14 mouse cellular contexts compared by ENCODE assay signal in genomic region chr4:138258663-138259062, GRCm38 (mm10). TPM values are rescaled to one million over a fixed set of nuclear protein-coding genes. Genes with fewer than 3 reads are reported as not detected.
DNase-seq lines count a peak whose midpoint lies in the region.
"Had no signal": no experiment of that assay in that cellular context is flagged by ENCODE, and none has a peak within 500 bp of the region (broad histone marks: within the 10 kb centered on the region; RNA-seq: fewer than 3 reads in every experiment).

No protein-coding gene starts in this region.

- DNase-seq in adrenal gland, postnatal 36 days: peak; percentile 44 to 51
- no peak for DNase-seq in adrenal gland, postnatal 4 days (ENCODE audit: low spot score in 2 of 2)
- peak; percentile 8 for DNase-seq in NIH3T3 (ENCODE audit: low read depth)
- no peak for DNase-seq in left cerebral cortex, adult 18-20 months (ENCODE audit: low spot score in 2 of 2)
- no peak for DNase-seq in gastrocnemius, postnatal 25 days
- DNase-seq: adrenal gland, adult 8-10 months; adrenal gland, postnatal 14 days; B cell, adult 2 months; cerebellum, adult 11-12 months; cerebellum, adult 2 months; cerebellum, adult 9-10 months; cerebellum, postnatal 10 days; cerebellum, postnatal 25 days; forebrain, postnatal 0 days had no signal

RNA-seq across cellular contexts. Expression of gene Kif17, which starts 8.4 kb away (rescaled TPM):
- total RNA-seq in adrenal gland, postnatal 36 days (2021): 1 to 10 TPM; 1.6 to 3.5 TPM
- 1 to 10 TPM; 5.6 to 6.7 TPM for total RNA-seq in adrenal gland, postnatal 4 days (2021)
- 10 to 100 TPM; 28.8 to 33.0 TPM for total RNA-seq in left cerebral cortex, adult 18-20 months (2021)
- total RNA-seq in gastrocnemius, postnatal 25 days (2021): not detected

RNA-seq across cellular contexts. Expression of gene Sh2d5, which starts 8.5 kb away (rescaled TPM):
- 1 to 10 TPM in 1 of 2 experiments, under 1 TPM in 1; 0.92 to 2.9 TPM for total RNA-seq in adrenal gland, postnatal 36 days (2021)
- total RNA-seq in adrenal gland, postnatal 4 days (2021): 1 to 10 TPM; 3.7 to 4.5 TPM
- 10 to 100 TPM; 71.7 to 83.2 TPM for total RNA-seq in left cerebral cortex, adult 18-20 months (2021)
- under 1 TPM in 1 of 2 experiments, not detected in 1; 0.19 TPM for total RNA-seq in gastrocnemius, postnatal 25 days (2021)

RNA-seq across cellular contexts. Expression of gene Hp1bp3, which starts 42.6 kb away (rescaled TPM):
- 100 to 1,000 TPM; 192 to 251 TPM for total RNA-seq in adrenal gland, postnatal 36 days (2021)
- 100 to 1,000 TPM; 212 to 217 TPM for total RNA-seq in adrenal gland, postnatal 4 days (2021)
- 100 to 1,000 TPM; 189 to 191 TPM for total RNA-seq in left cerebral cortex, adult 18-20 months (2021)
- total RNA-seq in gastrocnemius, postnatal 25 days (2021): 10 to 100 TPM; 45.5 to 53.0 TPM

RNA-seq across cellular contexts. Expression of gene Ddost, which starts 45.9 kb away (rescaled TPM):
- total RNA-seq in adrenal gland, postnatal 36 days (2021): 100 to 1,000 TPM; 127 to 132 TPM
- total RNA-seq in adrenal gland, postnatal 4 days (2021): 100 to 1,000 TPM; 165 to 169 TPM
- 10 to 100 TPM; 93.2 to 93.8 TPM for total RNA-seq in left cerebral cortex, adult 18-20 months (2021)
- total RNA-seq in gastrocnemius, postnatal 25 days (2021): 10 to 100 TPM; 30.6 to 37.0 TPM

Comparison
In these comparisons a context has a peak if more than half of its experiments do, and no peak if none do; other contexts are left out.
1. DNase-seq: peak in adrenal gland, postnatal 36 days (2 of 2) and NIH3T3 (single experiment); none in adrenal gland, postnatal 4 days (0 of 2), left cerebral cortex, adult 18-20 months (0 of 2) and gastrocnemius, postnatal 25 days (single experiment).
2. RNA of gene Sh2d5, which starts 8.5 kb away (total RNA-seq): 71.7 to 83.2 TPM in left cerebral cortex, adult 18-20 months; 3.7 to 4.5 TPM in adrenal gland, postnatal 4 days, 0.92 to 2.9 TPM in adrenal gland, postnatal 36 days and 0.19 TPM in gastrocnemius, postnatal 25 days; every median in the first group is over 10 times any median in the second.